Mouse (Mus musculus) embryo, embryonic 10 days (tissue): ENCODE data around the gene Nme4.
A peak's percentile ranks its signal among the peaks of the same experiment; 100 is the strongest.
"Not testable (repeated sequence)": the region's sequence is repeated elsewhere in the genome, so short reads cannot be mapped to it uniquely, and the experiment has no call there.

Source experiments
- DNase-seq: peaks from one replicate; pipeline ENCODE4 v3.0.0-alpha.2; 2015; ENCODE audit warnings: low spot score

Nme4 gene

DNA sequence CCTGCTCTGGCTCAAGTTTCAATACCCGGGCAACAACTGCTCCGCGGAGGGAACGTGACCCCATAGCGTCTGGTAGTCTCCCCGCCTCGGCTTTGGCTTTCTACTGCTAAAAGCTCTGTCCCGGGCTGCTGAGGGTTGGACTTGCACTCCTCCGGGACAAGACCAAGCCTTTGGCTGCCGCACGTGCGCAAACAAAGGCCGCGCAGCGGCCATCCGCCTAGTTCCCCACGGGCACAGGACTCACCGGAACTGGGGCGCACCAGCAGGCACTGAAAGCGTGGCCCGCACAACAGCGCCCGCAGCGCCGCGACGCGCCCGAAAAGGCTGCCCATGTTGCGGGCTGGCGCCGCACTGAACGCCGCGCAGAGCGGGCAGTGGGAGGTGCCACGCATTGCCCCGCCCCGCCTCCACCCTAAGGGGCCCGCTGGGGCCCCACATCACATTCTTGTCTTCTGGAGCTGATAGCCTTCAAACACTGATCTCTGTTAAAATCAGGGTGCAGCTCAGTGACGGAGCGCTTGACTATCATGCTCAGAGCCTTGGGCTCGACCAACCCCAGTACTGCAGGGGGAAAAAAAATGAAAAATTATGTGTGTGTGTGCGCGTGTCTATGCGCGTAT is at the start of gene Nme4:
Nme4 (minus strand) TSS at position 482 of the 620 bp plus-strand sequence.
- peak; percentile 70 for DNase-seq

DNA sequence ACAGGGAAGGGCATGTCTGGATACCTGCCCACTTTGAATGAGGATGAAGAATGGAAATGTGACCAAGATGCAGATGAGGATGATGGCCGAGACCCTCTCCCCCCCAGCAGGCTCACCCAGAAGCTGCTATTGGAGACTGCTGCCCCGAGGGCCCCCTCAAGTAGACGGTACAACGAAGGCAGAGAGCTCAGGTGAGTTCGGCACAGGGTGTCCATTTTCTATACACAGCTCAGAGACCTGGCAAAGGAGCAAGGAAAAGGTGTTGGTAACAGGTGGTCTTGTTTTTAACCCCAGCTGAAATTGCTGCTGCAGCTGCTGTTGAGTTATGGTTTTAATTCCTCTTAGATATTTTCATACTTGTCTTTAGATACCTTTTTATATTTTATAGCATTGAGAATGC is 48.0 kb upstream of the Nme4 start:
- no peak for DNase-seq

DNA sequence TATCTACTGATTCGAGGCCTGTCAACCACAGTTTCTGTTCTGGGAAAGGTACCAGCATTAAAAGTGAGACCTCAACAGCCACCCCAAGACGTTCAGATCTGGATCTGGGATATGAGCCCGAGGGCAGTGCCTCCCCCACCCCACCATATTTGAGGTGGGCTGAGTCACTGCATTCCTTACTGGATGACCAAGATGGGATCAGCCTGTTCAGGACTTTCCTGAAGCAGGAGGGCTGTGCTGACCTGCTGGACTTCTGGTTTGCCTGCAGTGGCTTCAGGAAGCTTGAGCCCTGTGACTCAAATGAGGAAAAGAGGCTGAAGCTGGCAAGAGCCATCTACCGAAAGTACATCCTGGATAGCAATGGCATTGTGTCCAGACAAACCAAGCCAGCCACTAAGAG is 47.4 kb upstream of the Nme4 start:
- no peak for DNase-seq

DNA sequence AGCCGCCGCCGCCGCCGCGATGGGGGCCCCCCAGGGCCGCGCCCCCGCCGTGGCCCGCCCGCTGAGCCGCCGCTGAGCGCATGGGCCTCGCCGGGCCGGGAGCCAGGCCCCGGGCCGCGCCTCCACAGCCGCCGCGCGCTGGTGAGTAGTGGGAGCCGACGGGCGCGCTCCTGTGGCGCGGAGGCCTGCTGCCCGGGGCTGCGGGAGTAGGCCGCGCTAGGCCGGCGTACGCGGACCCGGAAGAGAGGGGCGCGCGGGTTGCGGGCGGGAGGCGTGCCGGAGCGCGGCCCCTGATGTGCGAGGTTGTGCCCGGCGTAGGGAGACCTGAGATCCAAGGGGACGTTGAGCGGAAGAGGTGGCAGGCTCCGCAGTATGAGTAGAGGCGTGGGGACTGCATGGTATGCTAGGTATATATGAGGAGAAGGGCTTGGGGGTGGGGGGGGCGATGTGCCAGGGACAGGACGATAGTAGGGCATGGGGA is 43.5 kb upstream of the Nme4 start:
- DNase-seq: peak; percentile 55

DNA sequence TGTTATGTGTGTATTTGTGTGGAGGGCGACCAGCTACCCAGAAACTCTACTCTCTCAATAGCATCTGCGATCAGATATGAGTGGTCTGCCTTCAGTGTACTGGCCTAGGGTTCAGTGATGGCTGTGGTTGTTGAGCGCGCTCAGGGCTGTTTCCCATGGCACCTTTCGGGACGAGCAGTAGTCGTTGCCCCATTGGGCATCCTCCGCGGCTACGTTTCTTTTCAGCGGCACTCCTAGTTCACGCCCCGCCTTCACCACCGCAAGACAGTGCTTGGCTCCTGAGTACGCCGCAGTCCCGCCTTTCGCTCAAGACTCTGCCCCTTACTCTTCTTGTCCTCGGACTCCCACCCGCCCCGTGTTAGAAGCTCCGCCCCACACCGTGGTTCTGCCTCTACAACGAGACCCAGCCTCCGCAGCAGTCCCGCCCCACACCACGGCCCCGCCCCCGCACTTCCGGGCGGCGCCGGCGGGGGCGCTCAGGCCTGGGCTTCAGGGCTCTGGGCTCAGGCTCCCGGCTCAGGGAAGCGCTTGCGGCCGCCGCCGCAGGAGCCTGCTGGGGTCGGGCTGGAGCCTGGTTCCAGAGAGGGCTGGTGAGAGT is 42.9 kb upstream of the Nme4 start, which contains the start of gene Axin1:
Axin1 (plus strand) TSS at position 450 of the 598 bp plus-strand sequence.
- peak; percentile 98 for DNase-seq

DNA sequence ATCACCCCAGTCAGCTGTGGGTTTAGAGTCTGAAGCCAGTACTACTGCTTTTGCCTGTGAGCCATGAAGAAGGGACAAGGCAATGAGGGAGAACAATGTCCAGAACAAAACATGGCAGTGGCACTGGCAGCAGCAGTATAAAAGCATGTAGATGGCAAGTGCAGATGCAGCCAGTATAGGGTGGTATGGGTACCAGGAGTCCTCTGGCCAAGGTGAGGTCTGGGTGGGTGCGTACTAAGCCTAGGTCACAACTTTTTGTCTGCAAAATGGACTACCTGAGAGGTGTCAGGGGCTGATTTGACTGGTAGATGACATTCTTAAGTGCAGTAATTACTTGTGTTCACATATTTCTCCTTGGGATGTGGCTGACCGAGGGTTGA is 42.3 kb upstream of the Nme4 start:
- no peak for DNase-seq

DNA sequence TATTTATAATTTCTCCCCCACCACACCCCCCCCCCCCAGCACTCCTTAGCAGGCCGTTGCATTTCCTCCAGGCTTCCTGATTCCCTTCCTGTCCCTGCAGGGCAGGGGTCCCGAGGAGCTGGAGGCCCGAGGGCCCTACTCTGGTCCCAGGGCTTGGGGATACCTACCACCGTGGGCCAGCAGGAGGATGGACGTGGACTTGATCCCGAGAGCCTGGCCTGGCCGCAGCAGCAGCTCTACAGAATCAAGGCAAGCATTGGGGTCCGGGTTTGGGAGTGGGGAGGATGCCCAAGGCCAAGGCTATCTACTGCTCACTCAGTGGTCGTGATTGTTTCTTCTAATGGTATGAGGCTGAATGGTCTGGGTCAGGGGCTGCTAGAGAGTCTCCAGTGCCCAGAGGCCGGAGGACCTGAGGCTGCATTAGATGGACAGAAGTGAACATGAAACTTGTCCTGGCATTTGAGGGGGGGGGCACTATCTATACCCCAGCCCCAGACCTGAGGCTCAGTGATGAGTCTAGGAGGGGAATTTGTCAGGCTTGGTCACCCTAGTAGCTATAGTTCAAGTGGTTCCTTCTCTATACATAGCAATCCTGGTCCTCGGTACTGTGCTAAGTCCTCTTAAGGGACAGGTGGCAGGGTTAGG is 41.8 kb upstream of the Nme4 start:
- DNase-seq: no peak

DNA sequence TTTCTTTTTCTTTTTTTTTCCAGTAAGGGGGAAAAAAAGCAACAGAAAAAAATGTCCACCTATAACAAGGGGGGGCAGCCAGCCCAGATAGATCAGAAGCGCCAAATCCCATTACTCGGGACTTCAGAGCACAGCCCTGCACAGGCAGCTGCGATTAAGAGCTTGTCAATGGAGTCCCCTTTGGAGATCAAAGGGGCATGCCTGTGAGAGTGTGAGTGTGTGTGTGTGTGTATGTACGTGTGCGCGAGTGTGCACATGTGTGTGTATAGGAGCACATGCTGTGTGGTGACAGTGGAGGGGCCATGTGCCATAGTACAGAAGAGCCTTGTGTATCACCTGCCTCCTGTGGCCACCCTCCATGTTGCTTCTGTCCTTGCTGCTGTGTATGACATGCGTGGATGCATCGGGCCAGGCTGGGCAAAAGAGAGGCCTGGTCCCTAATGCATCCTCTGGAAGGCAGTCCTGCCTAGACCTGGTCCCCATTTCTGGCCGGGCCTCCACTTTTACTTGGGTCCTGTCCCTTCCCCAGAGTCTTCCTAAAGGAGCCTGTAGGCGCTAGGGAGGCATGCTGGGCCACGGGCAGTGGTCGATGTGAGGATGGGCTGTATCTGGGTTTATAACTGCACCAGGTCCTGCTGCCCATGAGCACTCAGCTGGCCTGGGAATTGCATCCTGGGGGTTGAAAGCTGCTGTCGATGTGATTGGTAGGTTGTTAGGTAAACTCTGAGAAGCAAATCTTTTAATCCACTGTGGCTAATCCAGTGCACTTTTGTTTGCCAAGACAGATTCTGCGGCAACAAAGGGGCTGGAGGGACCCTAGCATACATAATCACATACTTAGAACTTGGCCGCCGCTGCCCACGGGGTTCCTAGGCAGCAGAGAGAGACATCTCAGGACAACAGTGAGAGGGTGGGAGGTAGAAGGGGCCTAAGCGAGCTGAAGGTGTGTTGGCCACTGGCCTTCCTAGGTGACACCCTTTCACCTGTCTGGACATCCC is 36.8 kb upstream of the Nme4 start:
- peak; percentile 12 for DNase-seq

DNA sequence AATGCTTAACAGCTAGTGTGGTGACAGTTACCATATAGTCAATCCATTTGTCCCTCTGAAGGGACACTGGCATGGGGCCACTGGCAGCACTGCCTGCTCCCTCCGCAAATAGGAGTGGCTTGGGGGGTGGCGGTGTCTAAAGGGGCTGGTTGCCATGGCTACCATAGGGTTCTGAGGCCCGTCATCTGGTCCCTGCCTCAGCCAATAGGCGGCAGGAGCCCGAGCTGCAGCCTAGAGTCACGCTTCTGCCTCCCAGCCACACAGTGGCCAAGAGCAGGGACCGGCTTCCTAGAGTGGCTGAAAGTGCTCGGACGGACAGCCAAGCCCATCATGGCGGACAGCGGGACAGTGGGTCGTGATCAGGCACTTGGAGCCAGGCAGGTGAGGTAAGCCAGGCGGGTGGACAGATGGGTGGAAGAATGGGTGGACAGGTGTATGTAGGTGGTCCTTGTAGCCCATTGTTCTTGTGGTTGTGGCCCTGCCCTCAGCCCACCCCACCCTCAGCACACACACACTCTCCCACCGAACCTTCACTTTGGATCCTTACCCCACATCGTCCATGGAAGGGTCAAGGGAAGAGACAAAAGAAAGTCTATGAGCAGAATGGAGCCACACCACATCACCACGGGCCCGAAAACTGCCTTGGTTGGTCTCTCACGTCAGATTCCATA is 35.8 kb upstream of the Nme4 start:
- no peak for DNase-seq

DNA sequence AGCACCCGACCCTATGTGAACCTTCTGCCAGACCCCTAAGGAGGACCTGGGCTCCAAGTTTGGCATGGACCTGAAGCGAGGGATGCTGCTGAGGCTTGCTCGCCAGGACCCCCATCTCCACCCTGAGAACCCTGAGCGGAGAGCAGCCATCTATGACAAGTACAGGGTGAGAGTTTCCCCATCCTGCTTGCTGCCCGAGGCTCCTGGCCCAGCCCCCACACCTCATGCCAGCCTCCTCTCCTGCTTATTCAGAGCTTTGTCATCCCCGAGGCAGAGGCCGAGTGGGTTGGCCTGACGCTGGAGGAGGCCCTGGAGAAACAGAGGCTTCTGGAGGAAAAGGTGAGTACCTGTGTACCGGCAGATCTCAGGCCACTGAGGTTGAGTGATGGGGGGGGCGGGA is 29.8 kb upstream of the Nme4 start:
- no peak for DNase-seq

DNA sequence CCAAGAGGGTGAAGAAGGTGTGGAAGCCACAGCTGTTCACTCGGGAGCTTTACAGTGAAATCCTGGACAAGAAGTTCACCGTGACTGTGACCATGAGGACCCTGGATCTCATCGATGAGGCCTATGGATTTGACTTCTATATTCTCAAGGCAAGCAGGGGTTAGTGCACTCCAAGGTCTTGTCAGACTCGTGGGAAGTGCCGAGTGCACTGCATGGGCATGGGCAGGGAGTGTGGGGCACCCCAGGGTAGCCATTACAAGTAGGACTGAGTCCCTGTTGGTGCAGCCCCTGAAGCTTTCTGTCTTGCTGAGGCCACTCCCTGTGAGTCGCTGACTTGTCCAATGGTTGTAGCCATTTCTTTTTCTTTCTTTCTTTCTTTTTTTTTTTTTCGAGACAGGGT is 29.2 kb upstream of the Nme4 start:
- no peak for DNase-seq

DNA sequence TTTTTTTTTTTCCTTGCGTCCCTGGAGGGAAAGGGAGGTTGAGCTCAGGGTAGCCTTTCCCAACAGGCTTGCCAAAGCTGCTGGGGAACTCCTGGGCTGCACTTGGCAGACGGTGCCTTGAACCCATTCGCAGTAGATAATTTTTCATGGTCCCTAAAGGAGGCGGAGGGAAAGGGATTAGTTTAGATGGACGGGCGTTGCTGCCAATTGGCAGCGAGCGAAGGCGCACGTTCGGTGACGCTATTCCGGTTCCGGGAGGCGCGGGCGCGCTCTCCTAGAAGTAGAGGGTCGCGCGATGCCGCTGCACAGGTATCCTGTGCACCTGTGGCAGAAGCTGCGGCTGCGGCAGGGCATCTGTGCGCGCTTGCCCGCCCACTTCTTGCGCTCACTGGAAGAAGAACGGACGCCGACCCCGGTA is 27.9 kb upstream of the Nme4 start, which contains the start of gene Mrpl28:
Mrpl28 (plus strand) TSS at position 234 of the 418 bp plus-strand sequence.
- peak; percentile 98 for DNase-seq

DNA sequence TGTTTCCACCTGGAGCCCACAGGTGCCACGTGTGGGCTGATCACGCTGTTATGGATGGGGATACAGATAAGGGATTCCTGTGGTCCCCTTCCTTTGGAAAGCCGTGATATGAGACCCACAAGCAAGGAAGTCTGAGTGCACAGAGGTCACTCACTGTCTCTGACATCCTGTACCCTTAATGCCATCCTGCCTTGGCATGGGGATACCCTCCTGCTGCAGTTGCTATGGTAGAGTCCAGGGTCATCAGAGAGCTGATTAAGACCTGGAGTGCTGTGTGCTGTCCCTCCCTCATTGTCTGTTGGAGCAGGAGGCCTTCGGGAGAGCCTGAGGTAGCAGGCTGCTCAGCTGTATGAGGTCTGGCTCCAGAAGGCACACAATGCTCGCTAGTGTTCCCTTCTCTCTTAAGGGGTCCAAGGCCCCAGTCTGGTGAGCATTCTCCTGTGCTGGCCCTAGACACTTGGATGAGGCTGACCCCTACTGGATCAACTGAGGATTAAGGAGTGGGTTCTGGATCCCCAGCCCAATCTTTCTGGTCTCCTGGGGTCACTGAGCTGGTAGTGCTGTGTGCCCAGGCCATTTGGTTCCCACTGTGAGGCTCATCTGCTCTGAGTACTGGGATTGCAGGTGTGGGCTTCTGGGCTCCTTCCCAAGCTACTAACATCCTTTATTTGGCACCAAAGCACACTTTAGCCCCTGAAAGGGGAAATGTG is 27.2 kb upstream of the Nme4 start:
- DNase-seq: no peak

DNA sequence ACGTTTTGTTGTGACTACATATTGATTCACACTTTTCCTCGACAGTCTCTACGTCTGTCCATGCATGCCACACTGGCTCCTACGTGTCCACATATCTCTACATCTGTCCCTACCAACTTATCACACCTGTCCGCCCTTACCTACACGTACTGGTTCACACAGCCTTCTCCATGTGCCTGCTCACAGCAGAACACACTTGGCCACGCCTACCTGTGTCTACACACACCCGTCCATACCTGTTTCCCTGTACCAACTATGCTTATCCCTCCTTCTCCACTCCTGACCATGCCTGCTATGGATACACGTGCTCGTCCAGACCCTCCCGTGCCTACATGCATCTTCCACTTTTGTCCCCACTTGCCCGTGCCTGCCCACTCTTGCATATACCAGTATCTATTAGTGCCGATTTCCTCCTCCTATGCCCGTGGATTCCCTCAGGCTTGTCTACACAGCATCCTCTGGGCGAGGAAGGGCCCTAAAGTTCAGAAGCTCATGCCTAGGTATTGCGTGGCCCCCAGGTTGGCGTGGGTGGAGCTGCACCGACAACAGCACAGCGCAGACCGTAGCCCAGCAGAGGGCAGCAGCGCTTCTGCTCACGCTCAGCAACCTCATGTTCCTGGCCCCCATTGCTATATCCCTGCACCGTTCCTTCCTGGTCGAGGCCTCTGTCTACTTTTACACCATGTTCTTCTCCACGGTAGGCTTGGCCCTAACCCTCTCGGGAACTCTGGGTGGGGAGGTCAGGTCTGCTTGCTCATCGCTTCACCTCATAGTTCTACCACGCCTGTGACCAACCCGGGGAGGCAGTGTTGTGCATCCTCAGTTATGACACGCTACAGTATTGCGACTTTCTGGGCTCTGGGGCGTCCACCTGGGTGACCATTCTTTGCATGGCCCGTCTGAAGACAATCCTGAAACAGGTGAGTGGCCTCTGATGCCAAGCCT is 24.6 kb upstream of the Nme4 start:
- DNase-seq: peak; percentile 85

DNA sequence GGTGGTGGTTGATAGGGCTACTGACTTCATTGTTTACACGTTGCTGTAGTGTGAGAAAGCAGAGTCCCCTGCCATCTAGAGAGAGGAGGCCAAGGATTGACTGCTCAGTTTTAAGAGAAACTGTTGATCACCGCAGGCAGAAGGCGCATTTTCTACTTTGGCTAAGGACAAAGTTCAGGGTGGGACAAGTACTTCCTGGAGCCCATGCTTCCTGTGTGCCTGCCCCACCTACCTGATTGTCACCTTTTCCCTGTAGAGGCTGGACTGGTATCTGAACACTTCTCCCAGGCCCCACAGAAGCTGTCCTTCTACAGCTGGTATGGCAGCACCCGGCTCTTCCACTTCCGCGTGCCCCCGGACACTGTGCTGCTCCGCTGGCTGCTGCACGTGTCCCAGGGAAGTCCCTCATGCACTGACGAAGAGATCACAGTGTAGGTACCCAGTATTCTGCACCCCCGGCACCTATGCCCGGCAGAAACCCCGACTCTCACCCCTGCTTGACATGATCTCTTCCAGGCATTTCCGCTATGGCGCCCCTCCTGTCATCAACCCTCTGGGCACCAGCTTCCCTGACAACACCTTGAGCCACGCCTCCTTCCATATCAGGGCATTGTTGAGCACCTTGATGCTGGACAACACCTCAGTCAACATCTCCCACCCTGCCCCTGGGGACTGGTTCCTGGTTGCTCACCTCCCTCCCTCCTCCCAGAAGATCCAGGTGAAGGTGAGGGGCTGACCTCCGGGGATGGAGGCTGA is 21.3 kb upstream of the Nme4 start:
- no peak for DNase-seq

DNA sequence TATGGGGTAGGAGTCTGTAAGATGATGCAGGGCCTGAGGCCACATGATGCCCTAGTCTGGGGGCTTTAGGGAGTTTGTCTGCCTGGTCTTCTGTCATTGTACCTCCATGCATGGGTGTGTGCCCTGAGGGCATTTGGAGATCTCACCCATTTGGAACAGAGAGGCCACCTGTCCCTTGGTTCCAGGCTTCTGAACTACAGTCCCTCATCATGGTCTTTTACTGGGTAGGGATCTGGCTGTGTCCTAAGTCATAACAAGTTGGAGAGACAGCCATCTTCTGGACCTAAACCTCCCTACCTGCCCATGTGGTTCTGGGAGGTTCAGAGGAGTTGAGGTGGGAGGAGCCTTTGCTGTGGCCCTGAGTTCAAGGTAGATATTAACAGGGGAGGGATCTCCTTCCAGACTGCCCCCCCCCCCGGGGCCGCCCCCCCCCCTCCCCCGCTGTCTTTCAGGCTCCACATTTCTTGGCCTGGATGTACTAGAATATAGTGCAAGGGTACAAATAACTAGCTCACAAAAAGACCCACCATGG is 20.6 kb upstream of the Nme4 start:
- no peak for DNase-seq

DNA sequence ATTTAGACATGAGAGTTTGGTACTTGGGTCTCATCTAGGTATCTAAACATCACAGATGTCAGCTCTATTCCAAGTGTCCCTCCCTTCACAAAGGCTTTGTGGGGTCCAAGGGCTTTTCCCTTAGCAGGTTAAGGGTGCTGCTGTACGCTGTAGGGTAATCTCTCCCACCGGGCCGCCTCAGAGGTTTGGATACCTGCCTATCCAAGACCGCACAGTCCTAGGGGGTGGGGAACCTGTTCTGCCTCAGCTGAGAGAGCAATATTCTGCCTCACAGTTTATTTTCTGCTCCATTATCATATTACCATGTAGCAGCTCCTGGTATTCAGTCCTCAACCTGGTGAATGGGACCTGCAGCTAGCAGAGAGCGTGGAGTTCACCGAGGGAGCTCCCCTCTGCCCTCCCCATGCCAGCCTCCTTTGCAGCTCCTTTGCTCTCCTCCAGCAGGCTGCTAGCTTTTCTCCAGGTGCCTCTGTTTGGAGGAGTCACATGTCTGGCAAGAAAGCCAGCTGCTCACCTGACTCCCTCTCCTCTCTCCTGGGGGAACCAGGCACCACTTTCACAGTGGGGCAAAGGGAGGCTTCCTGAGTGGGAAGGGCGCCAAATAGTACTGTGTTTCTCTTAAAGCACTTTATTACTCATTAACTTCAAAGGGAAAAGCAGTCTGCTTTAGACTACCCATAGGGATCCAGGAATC is 19.9 kb upstream of the Nme4 start:
- no peak for DNase-seq

DNA sequence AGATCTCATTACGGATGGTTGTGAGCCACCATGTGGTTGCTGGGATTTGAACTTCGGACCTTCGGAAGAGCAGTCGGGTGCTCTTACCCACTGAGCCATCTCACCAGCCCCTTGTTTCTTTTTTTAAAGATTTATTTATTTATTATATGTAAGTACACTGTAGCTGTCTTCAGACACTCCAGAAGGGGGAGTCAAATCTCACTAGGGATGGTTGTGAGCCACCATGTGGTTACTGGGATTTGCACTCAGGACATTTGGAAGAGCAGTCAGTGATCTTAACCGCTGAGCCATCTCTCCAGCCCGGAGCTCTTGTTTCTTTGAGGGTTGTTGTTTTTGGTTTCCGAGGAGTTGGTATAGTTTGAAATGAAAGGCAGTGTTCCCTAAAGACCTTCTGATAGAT is 19.1 kb upstream of the Nme4 start:
- not testable (repeated sequence) for DNase-seq
